In the genomic region with DNA sequence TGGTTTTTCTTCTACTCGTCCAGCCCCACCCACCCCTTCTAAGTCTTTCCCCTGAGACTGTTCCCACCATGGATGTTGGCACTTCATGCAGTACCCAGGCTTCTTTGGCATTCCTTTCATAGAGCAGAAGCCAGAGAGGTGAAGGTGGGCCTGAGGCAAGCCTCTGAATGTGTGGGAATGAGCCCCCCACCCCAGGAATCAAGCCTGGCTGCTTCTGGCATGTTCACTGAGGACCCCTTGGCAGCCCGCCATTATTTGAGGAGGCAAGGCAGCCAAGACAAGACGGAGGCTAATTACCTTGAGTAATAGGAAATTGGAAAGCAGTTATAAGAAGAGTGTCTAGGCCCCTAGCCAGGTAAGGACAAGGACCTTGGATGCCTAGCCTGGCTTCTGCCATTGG, we compare ENCODE assay signal across 17 mouse cellular contexts.
A peak's percentile ranks its signal among the peaks of the same experiment; 100 is the strongest.
DNase-seq lines count a peak whose midpoint lies in the region; ATAC-seq lines count a peak whose summit lies in the region.
"Had no signal": no experiment of that assay in that cellular context is flagged by ENCODE, and none has a peak within 500 bp of the region (broad histone marks: within the 10 kb centered on the region; RNA-seq: fewer than 3 reads in every experiment).

No protein-coding gene starts in this region.

- H3K9ac ChIP-seq in forebrain, embryonic 14.5 days (ENCODE audit: low read length): no peak overlapping the region
- no peak overlapping the region for H3K9ac ChIP-seq in forebrain, embryonic 11.5 days (ENCODE audit: low read length)
- no peak overlapping the region for H3K9ac ChIP-seq in midbrain, embryonic 15.5 days
- no peak overlapping the region for H3K9ac ChIP-seq in midbrain, embryonic 13.5 days (replicated peaks)
- H3K9ac ChIP-seq in hindbrain, embryonic 16.5 days (ENCODE audit: low read depth, low read length): no peak overlapping the region
- H3K9ac ChIP-seq in intestine, embryonic 16.5 days (ENCODE audit: low read depth, low read length): no peak overlapping the region
- H3K9ac ChIP-seq: heart, embryonic 12.5 days; stomach, embryonic 15.5 days had no signal

- no peaks in the 10 kb centered on the region for H3K9me3 ChIP-seq in forebrain, embryonic 14.5 days (replicated peaks; ENCODE audit: control insufficient read depth, low read length)
- H3K9me3 ChIP-seq in forebrain, embryonic 11.5 days (ENCODE audit: control insufficient read depth, low read length): no peaks in the 10 kb centered on the region
- no peaks in the 10 kb centered on the region for H3K9me3 ChIP-seq in midbrain, embryonic 15.5 days
- H3K9me3 ChIP-seq in midbrain, embryonic 13.5 days: no peaks in the 10 kb centered on the region
- H3K9me3 ChIP-seq in hindbrain, embryonic 16.5 days (ENCODE audit: control insufficient read depth, low read length): no peaks in the 10 kb centered on the region
- H3K9me3 ChIP-seq in intestine, embryonic 16.5 days (ENCODE audit: control insufficient read depth, low read length): no peaks in the 10 kb centered on the region
- H3K9me3 ChIP-seq: heart, embryonic 12.5 days; stomach, embryonic 15.5 days had no signal

- H3K27me3 ChIP-seq in forebrain, embryonic 14.5 days (replicated peaks; ENCODE audit: control insufficient read depth, insufficient read depth, low read length): no peaks in the 10 kb centered on the region
- H3K27me3 ChIP-seq in forebrain, embryonic 11.5 days (ENCODE audit: control insufficient read depth, insufficient read depth, low read length): no peaks in the 10 kb centered on the region
- no peaks in the 10 kb centered on the region for H3K27me3 ChIP-seq in midbrain, embryonic 15.5 days (replicated peaks)
- H3K27me3 ChIP-seq in midbrain, embryonic 13.5 days: no peaks in the 10 kb centered on the region
- H3K27me3 ChIP-seq in hindbrain, embryonic 16.5 days (replicated peaks; ENCODE audit: control insufficient read depth, insufficient read depth, low read length): no peaks in the 10 kb centered on the region
- H3K27me3 ChIP-seq in intestine, embryonic 16.5 days (replicated peaks; ENCODE audit: control insufficient read depth, insufficient read depth, low read length): no peaks in the 10 kb centered on the region
- H3K27me3 ChIP-seq: heart, embryonic 12.5 days; megakaryocyte, embryonic 14.5 days; stomach, embryonic 15.5 days had no signal

- peak; percentile 72 for DNase-seq in forebrain, embryonic 14.5 days (ENCODE audit: low spot score)
- no peak for DNase-seq in forebrain, embryonic 11.5 days (ENCODE audit: low spot score)
- DNase-seq in kidney, postnatal 25 days: peak; percentile 6 to 29
- DNase-seq in kidney, adult 8-10 months: no peak
- DNase-seq: adrenal gland, adult 2 months; cerebellum, adult 18-20 months; spleen, adult 18-20 months; thymus, postnatal 14 days had no signal

- no peaks in the 10 kb centered on the region for H3K36me3 ChIP-seq in forebrain, embryonic 14.5 days (ENCODE audit: control insufficient read depth, insufficient read depth, low read length)
- H3K36me3 ChIP-seq in forebrain, embryonic 11.5 days (ENCODE audit: control insufficient read depth, insufficient read depth, low read length): no peaks in the 10 kb centered on the region
- no peaks in the 10 kb centered on the region for H3K36me3 ChIP-seq in midbrain, embryonic 15.5 days (replicated peaks)
- no peaks in the 10 kb centered on the region for H3K36me3 ChIP-seq in midbrain, embryonic 13.5 days
- no peaks in the 10 kb centered on the region for H3K36me3 ChIP-seq in hindbrain, embryonic 16.5 days (ENCODE audit: control insufficient read depth, insufficient read depth, low read length)
- H3K36me3 ChIP-seq in intestine, embryonic 16.5 days (ENCODE audit: control insufficient read depth, insufficient read depth, low read length): no peaks in the 10 kb centered on the region
- H3K36me3 ChIP-seq: heart, embryonic 12.5 days; stomach, embryonic 15.5 days had no signal

- H3K4me1 ChIP-seq in forebrain, embryonic 14.5 days (ENCODE audit: control insufficient read depth, insufficient read depth, low read length): no peaks in the 10 kb centered on the region
- no peaks in the 10 kb centered on the region for H3K4me1 ChIP-seq in forebrain, embryonic 11.5 days (replicated peaks; ENCODE audit: control insufficient read depth, insufficient read depth, low read length)
- H3K4me1 ChIP-seq in midbrain, embryonic 15.5 days: no peaks in the 10 kb centered on the region
- H3K4me1 ChIP-seq in midbrain, embryonic 13.5 days (replicated peaks): no peaks in the 10 kb centered on the region
- H3K4me1 ChIP-seq in hindbrain, embryonic 16.5 days (ENCODE audit: control insufficient read depth, insufficient read depth, low read depth, low read length): no peaks in the 10 kb centered on the region
- H3K4me1 ChIP-seq in intestine, embryonic 16.5 days (ENCODE audit: control insufficient read depth, insufficient read depth, low read length): peaks cover 3% of the 10 kb centered on the region; the same call in 1 of the 2 replicates
- H3K4me1 ChIP-seq: megakaryocyte, embryonic 14.5 days; stomach, embryonic 15.5 days had no signal

- WGBS in forebrain, embryonic 14.5 days: 29% methylated on average over 3 of the region's 3 CpGs
- WGBS in forebrain, embryonic 11.5 days: 83% methylated on average over 3 of the region's 3 CpGs
- 61% methylated on average over 3 of the region's 3 CpGs for WGBS in midbrain, embryonic 15.5 days
- WGBS in midbrain, embryonic 13.5 days: 78% methylated on average over 3 of the region's 3 CpGs
- 63% methylated on average over 3 of the region's 3 CpGs for WGBS in hindbrain, embryonic 16.5 days
- 49% methylated on average over 3 of the region's 3 CpGs for WGBS in intestine, embryonic 16.5 days

- no peak overlapping the region for H3K4me2 ChIP-seq in forebrain, embryonic 14.5 days (ENCODE audit: low read length)
- no peak overlapping the region for H3K4me2 ChIP-seq in forebrain, embryonic 11.5 days (ENCODE audit: low read depth, low read length, severe bottlenecking)
- no peak overlapping the region for H3K4me2 ChIP-seq in midbrain, embryonic 15.5 days
- no peak overlapping the region for H3K4me2 ChIP-seq in midbrain, embryonic 13.5 days (replicated peaks)
- H3K4me2 ChIP-seq in hindbrain, embryonic 16.5 days (ENCODE audit: low read length): no peak overlapping the region
- H3K4me2 ChIP-seq in intestine, embryonic 16.5 days (ENCODE audit: low read depth, low read length): no peak overlapping the region
- H3K4me2 ChIP-seq: heart, embryonic 12.5 days; stomach, embryonic 15.5 days had no signal

- ATAC-seq in forebrain, embryonic 14.5 days: peak; percentile 88
- no peak for ATAC-seq in forebrain, embryonic 11.5 days (replicated peaks; ENCODE audit: low FRiP score)
- 0 out of 2 replicates have a peak, but pooled peaks have one; percentile 42 for ATAC-seq in midbrain, embryonic 15.5 days (replicated peaks)
- no peak for ATAC-seq in midbrain, embryonic 13.5 days
- peak; percentile 58 for ATAC-seq in hindbrain, embryonic 16.5 days
- no peak for ATAC-seq in intestine, embryonic 16.5 days

- no peak overlapping the region for H3K27ac ChIP-seq in forebrain, embryonic 14.5 days (ENCODE audit: low read depth, low read length)
- H3K27ac ChIP-seq in forebrain, embryonic 11.5 days (ENCODE audit: low read depth, low read length): no peak overlapping the region
- no peak overlapping the region for H3K27ac ChIP-seq in midbrain, embryonic 15.5 days
- no peak overlapping the region for H3K27ac ChIP-seq in midbrain, embryonic 13.5 days
- no peak overlapping the region for H3K27ac ChIP-seq in hindbrain, embryonic 16.5 days (ENCODE audit: low read depth, low read length)
- H3K27ac ChIP-seq in intestine, embryonic 16.5 days (ENCODE audit: low read length): no peak overlapping the region
- H3K27ac ChIP-seq: kidney, postnatal 0 days; stomach, embryonic 15.5 days had no signal

- H3K4me3 ChIP-seq in forebrain, embryonic 14.5 days (ENCODE audit: low read depth, low read length): no peak overlapping the region
- no peak overlapping the region for H3K4me3 ChIP-seq in forebrain, embryonic 11.5 days (ENCODE audit: low read depth, low read length)
- H3K4me3 ChIP-seq in midbrain, embryonic 15.5 days: no peak overlapping the region
- H3K4me3 ChIP-seq in midbrain, embryonic 13.5 days (replicated peaks): no peak overlapping the region
- H3K4me3 ChIP-seq in hindbrain, embryonic 16.5 days (ENCODE audit: low read length): no peak overlapping the region
- H3K4me3 ChIP-seq in intestine, embryonic 16.5 days (ENCODE audit: low read length): no peak overlapping the region
- H3K4me3 ChIP-seq: heart, embryonic 12.5 days; megakaryocyte, embryonic 14.5 days; myocyte; stomach, embryonic 15.5 days had no signal

Comparison
In these comparisons a context has a peak if more than half of its experiments do, and no peak if none do; other contexts are left out.
1. ATAC-seq: peak in forebrain, embryonic 14.5 days (single experiment), midbrain, embryonic 15.5 days (single experiment) and hindbrain, embryonic 16.5 days (single experiment); none in forebrain, embryonic 11.5 days (single experiment), midbrain, embryonic 13.5 days (single experiment) and intestine, embryonic 16.5 days (single experiment).
2. DNase-seq: peak in forebrain, embryonic 14.5 days (single experiment) and kidney, postnatal 25 days (2 of 2); none in forebrain, embryonic 11.5 days (single experiment) and kidney, adult 8-10 months (0 of 2).